Mouse (Mus musculus) urinary bladder, adult 2 months (tissue): ENCODE data around the gene Trim17. TPM values are rescaled to one million over a fixed set of nuclear protein-coding genes. Genes with fewer than 3 reads are reported as not detected.

Source experiments
- DNase-seq: peaks from one replicate; pipeline ENCODE4 v3.0.0; 2022; ENCODE audit warnings: low spot score
- polyA plus RNA-seq: library from polyadenylated mRNA; depleted of rRNA; stranded (reverse); fragments of >200 nt; gene quantifications from 2 replicates; pipeline ENCODE4 v1.2.3, GENCODE M21; 2012

Trim17 gene
- polyA plus RNA-seq, 1 experiment, result 0.23 TPM

DNA sequence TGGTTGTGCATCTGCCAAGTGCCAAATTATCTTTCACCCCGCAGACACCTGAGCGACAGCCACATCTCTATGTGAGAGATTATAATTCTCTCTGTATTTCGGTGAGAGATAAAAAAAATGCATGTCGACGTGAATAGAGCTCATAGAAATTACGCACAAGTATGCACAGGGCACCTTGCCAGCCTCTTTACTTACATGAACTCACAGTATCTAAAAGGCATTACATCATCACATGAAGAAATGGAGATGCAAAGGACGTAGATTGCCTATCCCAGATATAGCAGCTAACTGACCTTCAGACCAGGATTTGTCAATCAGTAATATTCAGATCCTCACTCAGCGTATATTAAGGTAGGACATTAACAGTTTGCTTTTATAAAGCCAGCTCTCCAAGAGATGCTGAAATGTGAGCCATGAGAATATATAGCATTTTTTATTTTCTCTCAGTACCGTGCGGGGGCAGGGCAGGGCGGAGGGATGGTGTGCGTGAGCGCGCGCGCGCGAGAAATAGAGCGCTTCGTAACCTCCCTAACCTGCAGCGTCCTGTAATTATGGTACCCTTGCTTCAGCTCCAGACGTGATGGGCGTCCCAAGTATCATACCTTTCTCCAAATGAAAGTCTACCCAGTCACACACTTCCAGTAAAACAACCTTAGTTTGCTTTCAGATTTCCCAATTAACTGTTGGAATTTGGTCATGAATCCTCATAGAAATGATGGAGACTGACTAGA lies 6.5 kb upstream of the Trim17 start:
- no peak for DNase-seq

DNA sequence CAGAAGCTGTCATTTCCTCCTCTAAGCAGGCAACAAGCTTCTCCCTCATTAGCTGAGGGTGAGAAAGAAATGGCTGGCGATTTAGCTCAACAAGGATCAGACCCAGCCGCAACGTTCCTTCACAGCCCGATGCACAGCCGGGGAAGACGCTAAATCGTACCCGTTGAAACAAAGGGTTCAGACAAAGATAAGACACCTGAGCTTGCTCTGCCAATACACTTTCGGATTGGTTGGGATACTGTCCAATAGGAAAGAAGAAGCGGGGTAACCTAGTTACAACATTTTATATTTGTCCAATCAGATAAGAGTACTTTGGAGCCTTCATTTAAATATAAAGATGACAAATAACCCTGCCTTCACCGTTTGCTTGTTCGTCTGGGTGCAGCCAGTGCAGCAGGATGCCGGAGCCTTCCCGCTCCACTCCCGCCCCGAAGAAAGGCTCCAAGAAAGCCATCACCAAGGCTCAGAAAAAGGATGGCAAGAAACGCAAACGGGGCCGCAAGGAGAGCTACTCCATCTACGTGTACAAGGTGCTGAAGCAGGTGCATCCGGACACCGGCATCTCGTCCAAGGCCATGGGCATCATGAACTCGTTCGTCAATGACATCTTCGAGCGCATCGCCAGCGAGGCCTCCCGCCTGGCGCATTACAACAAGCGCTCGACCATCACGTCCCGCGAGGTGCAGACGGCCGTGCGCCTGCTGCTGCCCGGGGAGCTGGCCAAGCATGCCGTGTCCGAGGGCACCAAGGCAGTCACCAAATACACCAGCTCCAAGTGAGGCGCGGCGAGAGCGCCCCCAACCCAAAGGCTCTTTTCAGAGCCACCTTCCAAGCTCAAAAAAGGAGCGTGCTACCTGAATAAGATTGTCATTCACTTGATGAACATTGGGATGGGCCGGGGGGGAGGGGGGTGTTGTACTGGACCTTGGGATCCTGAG lies 5.7 kb upstream of the Trim17 start, which contains the start of gene Hist3h2ba:
Hist3h2ba (plus strand) TSS at position 379 of the 938 bp plus-strand sequence.
- no peak for DNase-seq

DNA sequence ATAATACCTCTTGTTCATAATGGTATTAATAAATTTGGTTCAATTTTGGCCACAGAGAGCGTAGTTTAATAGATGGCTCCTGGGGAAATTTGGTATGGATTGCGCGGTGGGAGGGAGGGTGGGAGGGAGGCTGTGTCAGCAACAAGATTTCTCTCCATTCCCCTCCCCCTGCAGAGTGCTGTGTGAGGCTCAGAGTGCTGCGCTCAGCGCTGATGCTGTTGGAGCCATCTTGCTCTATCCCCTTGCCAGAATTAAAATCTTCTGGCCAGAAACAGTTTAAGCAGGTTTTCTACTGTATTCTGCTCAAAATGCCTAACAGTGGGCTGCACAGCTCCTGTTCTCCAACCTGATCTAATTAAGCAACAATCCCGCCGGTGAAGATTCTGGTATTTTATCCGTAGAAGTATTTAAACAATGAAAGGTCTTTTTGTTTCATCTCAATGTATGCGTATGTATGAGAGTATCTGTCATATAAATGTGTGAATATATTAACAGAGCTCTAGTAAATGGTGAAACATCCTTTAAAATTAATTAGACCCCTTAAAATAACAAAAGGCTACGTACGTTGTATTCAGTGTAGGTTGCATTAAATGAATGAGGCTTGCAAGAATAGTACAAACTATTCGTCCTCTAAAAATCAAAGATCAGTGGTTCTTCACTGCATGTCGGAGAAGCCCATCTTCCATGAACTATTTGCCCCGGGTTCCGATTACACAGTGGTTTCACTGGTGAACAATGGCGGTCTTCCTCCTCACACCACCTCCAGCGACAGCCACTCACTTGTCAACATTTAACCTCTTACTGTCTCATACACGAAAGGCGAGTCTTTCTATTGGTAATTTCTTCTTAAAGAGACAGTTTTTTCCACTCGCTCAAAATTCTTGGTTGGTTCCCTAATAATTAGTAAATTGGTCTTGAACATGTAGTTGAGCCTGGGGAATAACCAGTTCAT lies 4.7 kb upstream of the Trim17 start:
- no peak for DNase-seq

DNA sequence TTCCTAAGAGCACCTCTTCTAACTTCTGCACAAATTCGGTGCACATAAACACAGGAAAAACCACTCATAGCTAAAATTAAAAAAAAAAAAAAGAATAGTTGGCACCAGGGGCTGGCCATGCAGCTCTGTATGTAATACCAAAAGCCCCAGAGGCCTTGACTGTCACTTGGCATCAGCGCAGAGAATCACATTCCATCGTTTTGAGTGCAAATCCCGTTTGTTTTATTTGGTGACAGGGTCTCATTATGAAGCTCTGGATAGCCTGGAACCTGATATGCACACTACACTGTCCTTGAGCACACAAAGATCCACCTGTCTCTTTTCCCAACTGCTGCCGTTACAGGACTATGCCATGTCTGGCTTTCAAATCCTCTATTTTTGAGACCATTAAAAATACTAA lies 3.3 kb upstream of the Trim17 start:
- no peak for DNase-seq

DNA sequence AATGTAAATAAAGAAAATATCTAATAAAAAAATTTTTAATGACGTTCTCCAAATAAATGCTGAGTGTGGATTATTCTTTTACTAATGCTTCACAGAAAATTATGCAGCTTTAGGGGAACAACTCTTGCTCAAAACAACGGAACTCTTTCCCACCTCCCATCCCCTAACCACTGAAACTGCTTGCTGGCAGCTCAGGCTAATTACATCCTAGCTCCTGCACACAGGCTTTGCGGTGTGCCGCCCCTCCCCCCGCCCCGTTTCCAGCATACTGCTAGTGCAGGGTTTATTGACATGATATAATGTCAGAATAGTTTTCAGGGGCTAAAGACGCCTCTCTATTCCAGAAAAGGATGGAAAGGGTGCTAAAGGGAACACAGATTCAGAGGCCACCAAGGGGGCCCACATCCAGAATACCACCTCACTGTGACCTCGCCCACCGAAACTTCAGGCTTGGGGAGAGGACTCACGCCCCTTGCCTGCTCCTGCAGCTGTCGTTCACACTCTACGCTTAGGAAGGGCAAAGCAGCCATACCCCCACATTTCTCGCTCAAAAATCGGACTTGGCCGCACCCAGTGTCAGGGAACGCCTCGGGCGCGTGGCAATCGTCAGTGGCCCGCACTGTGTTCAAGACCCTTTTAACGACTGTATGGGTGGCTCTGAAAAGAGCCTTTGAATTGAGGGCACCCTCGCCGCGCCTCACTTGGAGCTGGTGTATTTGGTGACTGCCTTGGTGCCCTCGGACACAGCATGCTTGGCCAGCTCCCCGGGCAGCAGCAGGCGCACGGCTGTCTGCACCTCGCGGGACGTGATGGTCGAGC lies 925 bp upstream of the Trim17 start:
- DNase-seq, result no peak

DNA sequence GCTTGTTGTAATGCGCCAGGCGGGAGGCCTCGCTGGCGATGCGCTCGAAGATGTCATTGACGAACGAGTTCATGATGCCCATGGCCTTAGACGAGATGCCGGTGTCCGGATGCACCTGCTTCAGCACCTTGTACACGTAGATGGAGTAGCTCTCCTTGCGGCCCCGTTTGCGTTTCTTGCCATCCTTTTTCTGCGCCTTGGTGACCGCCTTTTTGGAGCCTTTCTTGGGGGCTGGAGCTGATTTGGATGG lies 390 bp upstream of the Trim17 start:
- peak; percentile 48 for DNase-seq

DNA sequence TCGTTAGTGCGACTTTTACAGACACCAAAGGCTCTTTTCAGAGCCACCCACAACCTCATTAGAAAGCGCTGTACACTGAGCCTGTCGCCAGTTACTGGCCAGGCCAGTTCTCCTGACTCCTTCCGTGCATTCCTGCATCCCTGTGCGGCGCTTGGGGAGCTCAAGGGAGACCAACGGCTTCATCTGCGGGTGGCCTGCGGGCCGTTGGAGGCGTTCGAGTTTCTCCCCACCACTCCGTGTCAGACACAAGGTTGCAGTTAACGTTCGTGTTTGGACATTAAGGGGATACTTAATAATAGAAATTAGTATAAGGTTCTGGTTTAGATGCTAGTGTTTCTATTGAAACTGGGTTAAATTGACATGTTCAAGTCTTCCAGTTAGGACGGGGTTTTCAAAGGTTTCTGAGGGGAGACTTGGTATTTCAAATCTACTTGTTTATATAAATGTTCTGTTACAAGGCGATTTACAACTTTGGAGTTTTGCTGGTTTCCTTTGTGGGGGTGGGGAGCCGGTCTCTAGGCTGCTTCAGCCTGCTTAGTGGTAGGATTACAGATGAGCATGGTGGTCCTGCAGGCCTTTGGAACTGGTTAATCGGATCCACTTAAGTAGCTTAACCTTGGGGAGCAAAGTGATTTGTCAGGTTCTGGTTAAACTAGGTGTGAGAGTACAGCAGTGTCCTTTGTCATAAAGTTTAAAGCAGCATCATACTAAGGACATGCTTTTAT lies 820 bp downstream of the Trim17 start:
- DNase-seq, result no peak

DNA sequence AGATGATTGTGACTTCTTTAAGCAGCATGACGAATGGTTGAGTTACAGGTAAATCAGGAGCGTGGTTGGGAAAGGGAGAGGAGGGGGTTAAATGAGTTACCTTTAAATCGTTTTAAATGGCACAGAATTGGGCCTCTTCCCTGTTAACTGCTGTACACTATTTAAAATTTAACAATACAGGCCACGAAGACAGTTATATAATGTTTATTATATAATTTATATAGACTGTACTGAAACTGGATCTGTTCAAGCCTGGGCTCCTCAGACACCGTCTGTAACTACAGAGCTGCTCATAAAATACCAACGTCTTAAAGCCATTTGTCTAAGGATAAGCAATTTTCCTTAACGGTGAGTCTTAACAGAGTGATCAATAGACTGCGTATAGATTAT lies 1.4 kb downstream of the Trim17 start:
- DNase-seq, result no peak

DNA sequence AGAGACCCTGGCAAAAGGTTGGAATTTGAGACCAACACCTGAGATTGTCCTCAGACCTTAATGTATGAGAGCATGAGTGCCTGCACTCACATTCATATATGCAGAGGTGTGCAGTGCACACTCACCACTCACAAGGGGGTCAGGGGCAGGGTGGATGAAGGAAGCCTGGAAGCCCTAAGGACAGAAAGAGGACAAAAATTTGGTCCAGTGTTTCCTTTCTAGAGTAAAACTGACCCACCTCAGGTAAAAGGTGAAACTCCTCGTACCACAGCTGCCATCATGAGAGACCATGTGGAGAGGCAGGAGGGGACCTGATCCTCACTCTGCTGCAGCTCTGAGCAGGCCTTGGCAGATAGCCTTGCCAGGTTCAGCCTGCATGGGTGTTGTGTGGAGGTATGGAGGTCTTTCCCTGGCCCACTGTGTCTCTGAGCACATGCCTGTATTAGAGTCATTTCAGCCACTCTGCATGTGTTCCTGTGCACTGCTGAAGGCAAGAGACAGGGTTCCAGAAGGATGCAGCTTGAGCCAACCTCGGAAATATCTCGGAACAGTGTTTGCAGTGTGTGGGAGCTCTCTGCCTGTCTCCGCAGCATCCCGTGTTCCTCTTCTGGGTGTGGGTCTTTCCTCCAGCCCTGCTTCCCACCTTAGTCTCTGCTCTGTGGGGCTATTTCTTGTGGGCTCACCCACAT lies 2.9 kb downstream of the Trim17 start:
- DNase-seq, result no peak

DNA sequence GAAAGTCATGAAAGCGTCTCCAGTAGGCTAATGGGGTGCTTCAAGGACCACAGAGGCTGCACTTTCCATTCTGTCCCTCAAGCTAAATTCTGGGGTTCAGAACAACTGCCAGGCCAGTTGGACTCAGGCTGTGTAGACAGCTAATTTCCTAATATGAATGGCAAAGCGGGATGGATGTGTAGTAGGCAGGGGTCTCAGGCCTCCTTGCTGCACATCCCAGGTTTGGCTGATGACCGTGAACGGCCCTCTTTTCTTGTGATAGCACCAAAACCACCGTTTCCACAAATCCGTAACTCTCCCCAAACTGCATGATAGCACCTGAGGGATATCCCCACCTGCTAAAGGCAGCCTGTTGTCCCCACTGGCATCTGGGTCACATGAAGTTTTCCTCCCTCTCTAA lies 4.1 kb downstream of the Trim17 start:
- DNase-seq, result no peak

DNA sequence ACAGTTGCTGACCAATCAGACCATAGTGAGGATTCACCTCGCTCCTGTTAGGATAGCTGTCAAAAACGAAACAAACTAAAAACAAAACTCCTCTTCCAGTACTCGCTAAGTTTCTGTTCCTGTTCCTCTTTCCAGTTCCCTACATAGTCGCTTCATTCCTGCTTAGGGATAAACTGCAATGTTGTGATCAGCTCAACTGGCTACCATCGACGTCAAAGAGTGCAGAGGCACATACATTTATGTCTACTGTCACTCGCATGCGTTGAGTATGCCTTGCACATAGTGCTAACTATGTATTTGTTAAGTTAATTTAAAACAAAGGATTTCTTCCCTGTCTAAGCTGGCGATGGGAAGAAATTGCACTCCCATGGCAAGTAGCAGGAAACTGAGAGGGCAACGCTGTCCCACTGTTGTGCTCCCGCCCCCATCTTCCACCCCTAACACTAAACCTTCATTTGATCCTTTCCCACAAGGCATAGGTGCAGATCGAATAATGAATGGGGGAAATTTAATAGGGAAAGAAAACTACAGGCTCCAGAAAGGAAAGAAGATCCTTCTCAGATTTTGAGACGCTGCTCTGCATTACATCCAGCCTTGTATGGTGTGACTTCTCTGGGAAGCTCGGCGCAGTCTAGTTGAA lies 4.8 kb downstream of the Trim17 start:
- DNase-seq, result no peak

DNA sequence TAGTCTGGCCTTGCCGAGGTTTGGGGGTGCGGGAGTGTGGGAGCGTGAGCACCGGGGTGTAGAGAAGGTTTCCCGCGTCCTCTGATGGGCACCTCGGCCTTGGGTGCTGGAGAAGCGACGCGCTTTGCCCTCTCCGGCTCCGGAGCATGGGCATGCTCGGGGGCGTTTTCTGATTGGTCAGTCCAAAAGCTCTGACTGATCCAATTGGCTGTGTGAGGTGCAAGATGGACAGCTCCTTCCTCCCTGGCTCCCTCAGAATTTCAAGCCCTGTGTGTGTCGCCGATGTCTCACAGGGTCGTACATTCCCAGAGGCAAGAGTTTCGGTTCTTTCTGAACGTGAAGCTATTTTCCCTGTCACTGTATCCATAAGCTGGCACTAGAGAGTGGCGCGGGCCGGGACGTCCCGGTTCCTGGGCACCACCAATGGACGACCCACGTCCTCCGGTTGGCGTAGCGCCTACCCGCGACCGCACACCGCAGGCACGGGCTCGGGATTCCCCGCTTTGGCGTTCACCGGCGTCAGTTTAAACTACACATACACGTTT lies 5.5 kb downstream of the Trim17 start:
- peak; percentile 47 for DNase-seq

DNA sequence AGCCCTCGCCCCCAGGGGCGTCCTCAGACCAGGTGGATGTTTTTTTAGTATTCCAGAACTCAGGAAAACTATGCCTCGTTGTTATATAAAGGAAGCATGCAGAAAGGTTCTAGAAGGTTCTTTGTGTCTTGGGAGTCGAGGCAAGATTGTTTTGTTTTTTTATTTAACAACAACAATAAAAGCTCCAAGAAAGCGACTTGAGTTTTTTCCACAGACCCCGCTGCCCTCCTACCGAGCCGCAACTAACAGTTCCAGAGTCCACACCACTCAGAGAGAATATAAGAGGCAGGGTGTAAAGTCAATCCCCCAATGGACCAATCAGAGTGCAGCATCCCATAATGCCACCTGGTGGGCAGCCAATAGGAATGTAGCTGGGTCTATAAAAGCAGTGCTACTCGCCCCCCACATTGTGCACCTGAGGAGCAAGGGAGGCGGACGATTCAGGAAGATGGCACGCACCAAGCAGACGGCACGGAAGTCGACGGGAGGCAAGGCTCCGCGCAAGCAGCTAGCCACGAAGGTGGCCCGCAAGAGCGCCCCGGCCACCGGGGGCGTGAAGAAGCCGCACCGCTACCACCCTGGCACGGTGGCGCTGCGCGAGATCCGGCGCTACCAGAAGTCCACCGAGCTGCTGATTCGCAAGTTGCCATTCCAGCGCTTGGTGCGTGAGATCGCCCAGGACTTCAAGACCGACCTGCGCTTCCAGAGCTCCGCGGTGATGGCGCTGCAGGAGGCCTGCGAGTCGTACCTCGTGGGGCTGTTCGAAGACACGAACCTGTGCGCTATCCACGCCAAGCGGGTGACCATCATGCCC lies 7.1 kb downstream of the Trim17 start:
- no peak for DNase-seq

DNA sequence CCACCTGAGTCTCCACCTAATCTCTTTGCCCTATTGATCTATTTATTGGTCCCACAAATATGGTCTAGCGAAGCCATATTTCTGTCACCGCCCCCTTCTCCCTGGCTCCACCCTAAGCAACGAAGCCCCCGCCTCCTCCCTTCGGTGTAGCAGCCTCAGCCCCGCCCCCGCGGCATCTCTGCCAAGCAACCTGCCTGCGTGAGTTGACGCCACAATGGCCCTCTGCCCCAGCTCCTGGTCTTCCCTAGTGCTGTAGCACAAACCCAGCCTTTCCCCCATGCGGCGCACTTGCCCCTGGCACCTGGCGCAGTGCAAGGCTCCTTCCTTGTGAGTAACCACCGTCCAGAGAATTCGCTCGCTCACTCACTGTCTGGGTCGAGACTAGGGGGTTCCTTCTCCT lies 9.1 kb downstream of the Trim17 start:
- DNase-seq, result peak; percentile 21

DNA sequence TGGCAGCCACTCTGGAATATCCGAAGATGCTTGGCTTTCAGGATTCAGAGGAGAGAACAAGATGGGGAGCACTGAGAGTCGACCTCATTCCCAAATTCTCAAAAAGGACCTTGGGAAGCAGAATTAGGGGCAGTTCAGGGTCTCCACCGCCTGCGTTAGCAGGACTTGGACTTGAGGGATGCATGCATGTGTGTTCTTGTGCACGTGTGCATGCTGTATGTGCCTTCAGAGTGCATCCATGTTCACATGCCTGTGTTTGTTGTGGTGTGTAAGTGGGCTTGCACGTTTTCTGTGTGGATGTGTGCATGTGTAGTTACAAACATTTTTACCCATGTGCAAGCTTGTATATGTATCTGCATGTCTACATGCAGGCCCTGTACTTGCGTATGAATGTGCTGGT lies 9.7 kb downstream of the Trim17 start:
- DNase-seq, result peak; percentile 6

DNA sequence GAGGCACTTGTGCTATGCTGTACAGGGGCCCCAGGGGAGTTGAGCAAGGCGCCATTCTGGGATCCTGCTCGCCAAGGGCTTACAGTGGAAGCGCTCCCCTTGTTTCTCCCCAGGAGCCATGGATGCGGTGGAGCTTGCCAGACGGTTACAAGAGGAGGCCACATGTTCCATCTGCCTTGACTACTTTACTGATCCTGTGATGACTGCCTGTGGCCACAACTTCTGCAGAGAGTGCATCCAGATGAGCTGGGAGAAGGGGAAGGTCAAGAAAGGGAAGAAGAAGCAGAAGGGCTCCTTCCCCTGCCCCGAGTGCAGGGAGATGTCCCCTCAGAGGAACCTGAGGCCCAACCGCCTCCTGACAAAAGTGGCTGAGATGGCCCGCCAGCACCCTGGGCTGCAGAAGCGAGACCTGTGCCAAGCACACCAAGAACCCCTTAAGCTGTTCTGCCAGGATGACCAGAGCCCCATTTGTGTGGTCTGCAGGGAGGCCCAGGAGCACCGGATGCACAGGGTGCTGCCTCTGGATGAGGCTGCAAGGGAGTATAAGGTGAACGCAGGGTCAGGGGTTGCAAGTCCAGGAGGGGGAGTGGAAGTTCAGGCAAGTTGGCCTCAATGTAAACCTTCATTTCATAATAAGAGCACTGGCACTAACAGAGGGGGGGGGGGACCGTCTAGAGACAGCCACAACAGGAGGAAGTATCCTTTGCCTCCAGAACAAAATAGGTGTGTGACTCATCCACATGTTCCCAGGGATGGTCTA lies 10.7 kb downstream of the Trim17 start:
- peak; percentile 16 for DNase-seq

DNA sequence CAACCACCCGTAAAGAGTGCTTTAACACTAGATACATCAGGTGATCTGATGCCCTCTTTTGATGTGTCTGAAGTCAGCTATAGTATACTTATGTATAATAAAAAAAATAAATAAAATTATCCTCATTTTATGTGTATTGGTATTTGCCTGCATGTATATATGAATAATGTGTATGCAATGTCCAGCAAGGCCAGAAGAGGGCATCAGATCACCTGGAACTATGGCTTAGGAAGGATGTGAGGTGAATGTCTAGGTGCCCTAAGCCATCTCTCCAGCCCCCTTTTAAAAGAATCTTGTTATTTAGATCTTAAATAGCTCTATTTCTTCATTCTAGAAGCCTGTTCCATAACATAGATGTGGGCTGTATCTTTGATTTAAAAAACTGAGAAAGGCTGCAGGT lies 12.9 kb downstream of the Trim17 start:
- DNase-seq, result no peak

DNA sequence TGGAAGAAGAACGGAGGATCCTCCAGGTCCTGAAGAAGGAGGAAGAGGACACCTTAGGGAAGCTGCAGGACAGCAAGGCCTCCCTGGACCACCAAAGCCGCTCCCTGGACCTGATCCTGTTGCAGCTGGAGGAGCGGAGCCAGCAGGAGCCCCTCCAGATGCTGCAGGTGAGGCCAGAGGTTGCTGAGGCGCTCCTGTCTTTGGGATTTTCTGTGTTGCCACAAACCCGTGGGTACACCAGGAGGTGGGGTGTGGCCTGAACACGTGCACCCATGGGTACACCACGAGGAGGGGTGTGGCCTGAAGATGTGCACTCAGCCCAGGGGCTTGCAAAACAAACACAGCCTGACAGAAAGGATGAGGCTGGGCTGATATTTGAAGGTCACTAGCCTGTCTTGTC lies 14.1 kb downstream of the Trim17 start:
- no peak for DNase-seq
